Mouse (Mus musculus) CD8-positive naive resting alpha-beta T cell, adult 2 months (primary cell): Measurements from ENCODE around the gene Rps21.
A peak's percentile ranks its signal among the peaks of the same experiment; 100 is the strongest.

Experiments used
- DNase-seq, 2 experiments: peaks; one replicate each; pipeline ENCODE4 v3.0.0; 2022; ENCODE audit warnings: low read depth in 2 of 2, low spot score in 2 of 2

The Rps21 gene

DNA sequence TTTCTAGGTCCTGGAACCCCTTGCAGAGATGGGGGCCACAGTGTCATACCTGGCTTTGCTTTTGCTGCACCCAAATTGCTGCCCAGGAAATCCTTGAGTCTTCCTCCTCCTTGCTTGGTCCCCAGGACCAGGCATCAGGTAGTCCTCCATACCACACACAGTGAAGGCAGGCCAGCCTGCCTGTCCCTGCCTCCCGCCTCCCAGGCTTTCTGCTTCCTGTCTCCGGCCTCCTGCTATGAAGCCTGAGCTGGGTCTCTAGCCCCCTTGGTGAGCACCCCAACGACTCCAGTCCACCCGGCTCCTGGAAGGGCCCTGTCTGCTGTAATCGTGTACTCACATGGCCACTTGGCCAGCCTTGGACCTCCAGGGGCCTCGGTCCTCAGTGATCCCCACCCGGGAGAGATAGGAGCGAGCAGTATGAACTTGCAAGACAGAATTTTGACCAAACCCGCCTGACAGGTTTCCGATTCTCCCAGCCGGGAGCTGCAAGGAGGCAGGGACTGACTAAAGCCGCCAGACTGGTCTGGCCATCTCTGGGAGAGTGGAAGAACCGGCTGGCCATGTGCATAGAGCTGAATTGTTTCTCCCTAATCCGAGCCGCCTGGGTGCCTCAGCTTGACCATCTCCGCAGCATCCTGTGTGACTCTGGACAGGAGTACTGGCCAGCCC, 32.4 kb downstream of the Rps21 start, which contains the start of gene Rbbp8nl:
Gene Rbbp8nl, minus strand, starts transcription at position 440 of the 669 bp plus-strand sequence.
- DNase-seq, result no peak

DNA sequence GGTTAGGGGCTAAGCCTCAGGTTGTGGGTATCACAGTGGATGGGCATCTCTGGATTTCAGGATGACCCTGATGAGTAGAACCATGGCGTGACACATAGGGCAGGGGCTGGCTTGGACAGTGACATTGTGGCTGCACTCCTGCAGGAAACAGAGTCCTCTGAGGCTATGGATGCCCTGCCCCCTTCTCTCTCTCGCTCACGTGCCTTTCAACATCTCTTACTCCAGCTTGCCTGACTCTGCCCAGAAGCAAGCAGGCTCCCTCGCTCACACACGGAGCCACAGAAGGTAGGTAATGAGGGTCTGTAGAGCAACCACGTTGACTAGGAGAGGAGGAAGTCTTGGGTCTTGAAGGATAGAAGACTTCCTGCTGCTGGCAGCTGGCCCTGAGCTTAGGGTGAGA, 33.3 kb downstream of the Rps21 start:
- DNase-seq, result no peak

DNA sequence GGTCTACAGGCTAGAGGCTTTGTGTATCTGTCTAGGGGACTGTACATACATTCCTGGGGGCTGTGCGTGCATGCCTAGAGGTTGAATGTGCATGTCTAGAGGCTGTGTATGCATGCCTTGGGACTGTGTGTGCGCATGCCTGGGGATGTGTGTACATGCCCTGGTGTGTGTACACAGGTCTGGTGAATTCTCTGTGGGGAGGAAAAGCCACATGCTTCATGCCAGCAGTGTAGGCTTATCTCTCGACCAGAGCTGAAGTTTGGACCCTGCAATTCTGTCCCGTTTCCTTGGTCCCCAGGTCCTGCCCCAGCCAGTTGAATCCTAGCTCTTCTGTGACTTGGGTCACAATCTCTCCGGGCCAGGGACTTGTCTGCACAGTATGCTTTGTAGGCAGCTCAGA, 34.4 kb downstream of the Rps21 start:
- no peak for DNase-seq

DNA sequence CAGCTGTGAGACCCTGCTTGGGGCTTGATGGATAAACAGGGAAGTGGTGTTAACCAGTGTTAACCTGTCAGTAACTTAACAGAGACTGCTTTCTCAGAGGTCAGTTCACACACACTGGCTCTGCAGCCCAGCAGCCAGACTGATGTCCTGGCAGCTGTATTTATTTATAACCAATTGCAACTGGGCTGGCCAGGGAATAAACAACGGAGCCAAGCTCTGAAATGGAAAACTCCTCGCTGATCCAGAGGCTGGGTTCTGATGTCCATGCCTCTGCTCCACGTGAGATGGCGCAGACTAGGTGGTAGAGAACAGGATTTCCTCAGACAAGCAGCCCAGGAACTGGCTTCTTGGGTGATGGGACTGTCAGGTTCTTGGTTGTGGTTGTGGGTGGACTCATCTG, 34.8 kb downstream of the Rps21 start:
- no peak for DNase-seq

DNA sequence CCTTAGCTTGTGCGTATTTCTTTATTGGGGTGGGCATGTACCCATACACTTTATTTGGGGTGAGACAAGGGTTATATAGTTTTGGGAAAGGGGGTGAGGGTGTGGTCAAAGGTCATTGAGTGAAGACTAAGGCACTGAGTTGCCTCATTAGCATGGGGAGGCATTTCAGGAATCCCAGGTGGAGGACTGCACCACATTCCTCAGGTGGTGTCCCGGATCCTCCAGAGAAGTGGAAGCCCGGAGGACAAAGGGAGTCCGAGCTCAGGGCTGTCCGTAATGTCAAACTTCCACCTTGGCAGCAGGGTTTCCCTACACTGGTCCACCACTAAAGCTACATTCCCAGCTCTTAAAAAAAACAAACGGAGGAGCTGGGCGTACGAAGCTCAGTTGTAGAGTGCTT, 35.7 kb downstream of the Rps21 start:
- no peak for DNase-seq

DNA sequence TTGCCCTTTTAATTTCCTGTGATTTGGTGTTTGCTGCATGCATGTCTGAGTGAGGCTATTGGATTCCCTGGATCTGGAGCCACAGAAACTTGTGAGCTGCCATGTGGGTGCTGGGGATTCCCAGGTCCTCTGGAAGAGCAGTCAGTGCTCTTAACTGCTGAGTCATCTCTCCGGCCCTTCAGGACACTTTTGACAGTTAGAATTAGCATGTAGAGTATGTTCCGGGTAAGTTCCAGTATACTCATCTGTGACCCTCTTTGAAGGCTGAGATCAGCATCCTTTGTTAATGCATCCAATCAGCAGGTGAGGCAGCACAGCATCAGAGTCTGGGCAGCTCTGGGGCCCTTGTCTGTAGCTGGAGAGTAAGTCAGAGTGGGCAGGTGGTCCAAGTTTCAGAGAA, 43.1 kb downstream of the Rps21 start:
- DNase-seq, result no peak

DNA sequence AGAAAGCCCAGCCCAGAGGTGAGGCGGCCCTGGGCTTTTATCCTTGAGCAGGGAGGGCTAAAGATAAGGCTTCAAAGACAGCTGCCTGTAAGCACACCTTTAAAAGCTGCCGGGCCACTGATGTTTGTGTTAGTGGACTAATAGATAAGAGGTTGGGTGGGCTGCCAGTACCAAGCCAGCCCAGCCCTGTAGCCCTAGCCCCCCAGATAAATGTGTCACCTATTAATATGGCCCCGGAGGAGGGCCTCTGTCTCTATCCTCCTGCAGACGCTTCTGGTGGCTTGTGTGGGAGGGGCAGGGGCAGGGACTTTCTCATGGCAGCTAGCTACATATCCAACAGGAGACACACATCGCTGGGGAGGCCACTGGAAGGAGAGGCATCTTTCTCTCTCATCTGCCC, 43.6 kb downstream of the Rps21 start:
- DNase-seq, result no peak

DNA sequence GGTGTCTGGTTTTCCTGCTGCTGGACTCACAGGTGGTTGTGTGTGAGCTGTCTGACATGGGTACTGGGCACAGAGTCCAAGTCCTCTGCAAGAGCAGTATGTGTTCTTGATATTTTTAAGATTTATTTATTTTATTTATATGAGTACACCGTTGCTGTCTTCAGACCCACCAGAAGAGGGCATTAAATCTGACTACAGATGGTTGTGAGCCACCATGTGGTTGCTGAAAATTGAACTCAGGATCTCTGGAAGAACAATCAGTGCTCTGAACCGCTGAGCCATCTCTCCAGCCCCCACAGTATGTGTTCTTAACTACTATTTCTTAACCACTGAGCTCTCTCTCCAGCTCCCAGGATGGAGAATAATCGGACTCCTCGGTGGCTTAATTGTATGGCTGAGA, 45.0 kb downstream of the Rps21 start:
- DNase-seq, result no peak

DNA sequence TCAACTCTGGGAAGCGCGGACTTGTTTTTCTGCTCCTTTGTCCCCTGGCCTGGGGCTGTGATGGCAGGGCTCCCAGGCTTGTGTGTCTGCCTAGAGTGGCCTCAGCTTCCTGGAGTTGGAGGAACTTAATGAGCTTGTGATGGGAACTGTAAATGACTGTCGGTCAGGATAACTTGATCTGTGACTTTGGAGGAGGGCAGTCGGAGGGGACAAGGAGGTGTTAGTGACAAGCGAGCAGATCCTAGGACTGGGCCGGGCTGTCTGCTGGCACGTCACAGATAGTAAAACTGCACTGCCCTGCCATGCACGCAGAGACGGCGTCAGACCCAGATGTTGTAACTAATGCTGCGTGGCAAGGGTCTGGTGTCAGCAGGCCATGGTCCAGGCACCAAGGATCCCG, 46.3 kb downstream of the Rps21 start:
- DNase-seq, result no peak

DNA sequence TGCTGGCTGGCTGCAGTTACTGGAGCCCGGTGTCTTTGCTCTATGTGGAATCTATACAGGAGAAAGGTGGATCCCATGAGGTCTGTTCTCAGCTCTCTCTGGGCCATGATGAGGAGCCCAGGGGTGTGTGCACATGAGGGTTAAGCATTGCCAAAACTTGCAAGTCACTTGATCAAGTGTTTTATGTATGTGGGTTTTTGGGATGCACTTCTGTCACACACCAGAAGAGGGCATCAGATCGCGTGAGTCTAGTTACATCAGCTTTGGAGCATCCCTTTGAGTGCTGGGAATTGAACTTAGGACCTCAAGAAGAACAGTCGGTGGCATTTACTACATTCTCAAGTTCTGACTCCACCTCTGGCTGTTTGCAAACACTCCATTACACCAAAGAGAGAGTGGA, 47.4 kb downstream of the Rps21 start:
- DNase-seq, result no peak

DNA sequence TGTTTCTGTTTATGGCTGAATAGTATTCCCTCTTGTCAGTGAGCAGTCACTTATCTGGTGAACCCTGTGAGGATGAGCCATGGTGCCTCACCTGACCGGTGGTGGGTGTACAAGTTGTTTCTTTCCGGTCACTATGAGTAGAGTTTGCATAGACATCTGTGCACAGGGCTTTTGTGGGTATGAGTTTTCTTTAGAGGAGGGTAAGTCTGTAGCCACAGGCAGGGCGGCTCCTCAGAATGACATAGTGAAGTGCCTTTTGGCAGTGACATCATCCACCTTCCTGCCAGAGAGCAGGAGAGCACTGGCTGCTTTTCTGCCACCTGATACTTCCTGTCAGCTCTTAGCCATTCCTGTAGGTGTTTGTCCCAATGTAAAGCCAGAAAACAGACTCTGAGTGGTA, 48.3 kb downstream of the Rps21 start:
- DNase-seq, result peak; percentile 21 to 27

DNA sequence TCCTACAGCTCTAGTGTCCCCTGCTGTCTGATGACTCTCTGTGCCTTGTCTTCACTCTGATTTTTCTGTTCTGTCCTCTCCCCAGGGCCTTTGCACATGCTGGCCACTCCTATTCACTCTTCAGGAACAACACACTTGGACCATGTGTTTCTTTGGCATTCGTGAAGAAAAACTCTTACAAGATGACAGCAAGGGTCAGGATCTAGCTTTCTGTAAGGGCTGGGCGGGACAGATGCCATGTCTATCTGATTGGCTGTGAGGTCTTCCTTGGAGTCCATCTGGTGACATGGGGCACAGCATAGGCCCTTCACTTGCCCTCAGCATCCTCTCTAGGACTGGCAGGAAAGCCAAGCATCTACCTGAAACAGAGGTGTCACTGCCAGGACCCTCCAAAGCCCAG, 48.8 kb downstream of the Rps21 start:
- DNase-seq, result no peak

DNA sequence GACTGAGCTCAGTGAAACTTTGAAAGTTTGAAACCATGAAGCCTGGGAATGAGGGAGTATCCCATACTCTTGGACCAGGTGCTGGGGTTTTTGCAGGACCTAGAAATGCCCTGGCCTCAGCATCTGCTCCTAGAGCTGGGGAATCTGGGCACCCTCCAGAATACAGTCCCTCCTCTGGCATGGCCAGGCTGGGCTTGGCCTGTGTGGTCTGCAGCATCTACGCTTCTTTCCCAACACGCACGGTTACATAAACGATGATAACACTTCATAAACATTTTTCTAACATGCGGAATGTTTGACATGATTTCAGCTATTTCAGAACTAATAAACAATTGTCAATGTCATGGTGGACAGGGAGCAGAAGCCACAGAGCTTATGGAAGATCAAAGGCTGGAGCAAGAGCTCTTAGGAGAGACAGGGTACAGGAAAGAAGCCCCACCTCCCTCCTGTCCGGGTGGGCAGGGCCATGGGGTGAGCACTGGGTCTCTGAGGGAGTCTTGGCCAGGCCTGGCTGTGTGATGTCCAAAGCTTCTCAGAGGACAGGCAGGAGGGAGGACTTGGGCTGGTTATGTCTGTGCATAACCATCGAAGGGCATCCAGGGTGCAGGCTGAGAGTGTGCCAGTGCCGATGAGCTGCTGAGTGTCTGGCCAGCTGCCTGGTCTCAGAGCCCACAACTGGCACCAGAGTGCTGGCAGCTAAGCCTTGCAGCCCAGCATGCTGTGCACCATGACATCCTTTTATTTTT, 49.4 kb downstream of the Rps21 start:
- no peak for DNase-seq

DNA sequence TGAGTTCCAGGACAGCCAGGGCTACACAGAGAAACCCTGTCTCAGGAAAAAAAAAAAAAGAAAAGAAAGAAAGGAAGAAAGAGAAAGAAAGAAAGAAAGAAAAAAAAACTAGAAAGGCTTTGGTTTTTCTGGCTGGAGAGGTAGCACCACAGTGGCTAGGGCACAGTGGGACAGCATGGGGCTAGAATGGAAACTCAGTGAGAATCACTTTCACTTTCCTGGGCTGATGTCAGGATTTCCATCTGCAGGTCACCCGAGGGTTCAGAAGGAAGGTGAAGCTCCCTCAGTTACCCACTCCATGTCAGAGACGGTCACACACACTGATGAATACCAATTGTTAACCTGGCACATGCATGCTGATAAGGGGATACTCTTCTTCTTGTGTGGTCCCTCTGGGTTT, 50.5 kb downstream of the Rps21 start:
- DNase-seq, result no peak
